Mouse (Mus musculus) hindbrain, embryonic 11.5 days (tissue): Measurements from ENCODE around the gene Abr. TPM values are rescaled to one million over a fixed set of nuclear protein-coding genes. Genes with fewer than 3 reads are reported as not detected.

Experiments used
- ATAC-seq: fragments of 200-750 bp; cut with Nextera tagmentation; 2 replicates; pipeline ENCODE4 v1.8.0; 2017; ENCODE audit warnings: mild to moderate bottlenecking, moderate TSS enrichment, moderate library complexity; ENCODE audit not compliant: low FRiP score
- DNase-seq: peaks from one replicate; pipeline ENCODE4 v3.0.0-alpha.2; 2015; ENCODE audit warnings: low spot score
- H3K27ac ChIP-seq: fragments of 300-500 bp; sonication (generic); 2 replicates; pipeline ENCODE4 v1.5.1; 2014; ENCODE audit warnings: mild to moderate bottlenecking, low read depth, low read length
- H3K27me3 ChIP-seq: fragments of 300-500 bp; sonication (generic); 2 replicates; pipeline ENCODE4 v1.6.1; 2014; ENCODE audit warnings: mild to moderate bottlenecking, low read length, moderate library complexity, mixed read lengths; ENCODE audit not compliant: control insufficient read depth, insufficient read depth
- H3K36me3 ChIP-seq: fragments of 300-500 bp; sonication (generic); 2 replicates; pipeline ENCODE4 v1.6.1; 2014; ENCODE audit warnings: mild to moderate bottlenecking, low read length, moderate library complexity, mixed read lengths; ENCODE audit not compliant: control insufficient read depth, insufficient read depth
- H3K4me1 ChIP-seq: fragments of 300-500 bp; sonication (generic); replicated peaks from 2 replicates; pipeline ENCODE4 v1.6.1; 2014; ENCODE audit warnings: low read length, mixed read lengths; ENCODE audit not compliant: control insufficient read depth, insufficient read depth
- H3K4me2 ChIP-seq: fragments of 300-500 bp; sonication (generic); replicated peaks from 2 replicates; pipeline ENCODE4 v1.6.1; 2014; ENCODE audit warnings: mild to moderate bottlenecking, low read depth, low read length
- H3K4me3 ChIP-seq: fragments of 300-500 bp; sonication (generic); 2 replicates; pipeline ENCODE4 v1.5.1; 2014; ENCODE audit warnings: low read depth, low read length
- H3K9ac ChIP-seq: fragments of 300-500 bp; sonication (generic); 2 replicates; pipeline ENCODE4 v1.6.1; 2014; ENCODE audit warnings: low read depth, low read length
- H3K9me3 ChIP-seq: fragments of 300-500 bp; sonication (generic); 2 replicates; pipeline ENCODE4 v1.6.1; 2016; ENCODE audit warnings: low read length; ENCODE audit not compliant: control insufficient read depth
- WGBS: fragments of 180-500 bp; shearing (Covaris S2); extraction: QIAGEN DNeasy Blood & Tissue Kit; methylation state at CpG from one replicate; pipeline ENCODE4 v1.1.7; 2014; 5-methylcytosine and 5-hydroxymethylcytosine counted together
- polyA plus RNA-seq: library from polyadenylated mRNA; unstranded; fragments of >200 nt; fragmentation: Nextera tagmentation; extraction: Ambion mirVana; gene quantifications from 2 replicates; pipeline ENCODE4 v1.2.1, GENCODE M21; 2014

The Abr gene
- polyA plus RNA-seq, 1 experiment from 2014 or later = 35.8 TPM

DNA sequence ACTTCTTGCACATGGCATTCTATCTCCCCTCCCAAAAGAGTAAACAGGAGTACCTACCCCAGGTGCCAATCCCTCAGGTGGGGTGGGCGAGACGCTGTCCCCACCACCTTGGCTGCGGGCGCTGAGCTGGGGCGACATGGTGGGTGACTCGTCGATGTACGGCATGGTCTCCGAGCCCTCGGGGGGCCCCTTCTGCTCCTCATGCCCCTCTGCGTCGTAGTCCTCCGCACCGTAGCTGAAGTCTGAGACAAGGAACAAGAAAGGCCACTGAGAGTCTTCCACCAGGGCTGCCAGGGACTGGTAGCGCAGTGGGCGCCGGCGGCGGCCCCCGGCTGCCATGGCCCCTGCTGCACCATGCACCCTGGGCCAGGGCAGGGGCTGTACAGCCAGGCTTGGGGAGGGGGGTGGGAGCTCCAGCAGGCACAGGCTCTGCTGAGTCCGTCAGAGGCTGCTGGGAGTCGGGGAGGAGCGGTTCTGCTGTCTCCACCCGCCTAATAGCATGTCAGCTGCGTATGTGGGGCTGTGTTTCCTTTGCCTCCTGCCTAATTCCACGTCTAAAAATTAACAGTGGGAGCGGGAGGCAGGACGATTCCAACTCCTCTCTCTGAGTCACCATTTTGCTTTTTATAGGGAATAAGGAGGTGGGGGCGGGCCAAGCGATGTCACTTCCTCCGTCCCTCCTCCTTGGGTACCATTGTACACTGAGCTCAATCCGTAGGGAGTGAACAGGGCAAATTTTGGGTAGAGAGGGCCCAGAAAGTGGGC is 113.1 kb downstream of the Abr start:
- H3K4me2 ChIP-seq = no peak overlapping the region
- H3K4me1 ChIP-seq = peaks cover 5% of the 10 kb centered on the region; the same call in 1 of the 2 replicates
- H3K9me3 ChIP-seq = no peaks in the 10 kb centered on the region
- no peaks in the 10 kb centered on the region for H3K27me3 ChIP-seq
- ATAC-seq (no peak), DNase-seq (no peak)
- no peak overlapping the region for H3K27ac ChIP-seq
- no peaks in the 10 kb centered on the region for H3K36me3 ChIP-seq
- no peak overlapping the region for H3K4me3 ChIP-seq
- no peak overlapping the region for H3K9ac ChIP-seq
- WGBS = 93% methylated on average over 28 of the region's 32 CpGs

DNA sequence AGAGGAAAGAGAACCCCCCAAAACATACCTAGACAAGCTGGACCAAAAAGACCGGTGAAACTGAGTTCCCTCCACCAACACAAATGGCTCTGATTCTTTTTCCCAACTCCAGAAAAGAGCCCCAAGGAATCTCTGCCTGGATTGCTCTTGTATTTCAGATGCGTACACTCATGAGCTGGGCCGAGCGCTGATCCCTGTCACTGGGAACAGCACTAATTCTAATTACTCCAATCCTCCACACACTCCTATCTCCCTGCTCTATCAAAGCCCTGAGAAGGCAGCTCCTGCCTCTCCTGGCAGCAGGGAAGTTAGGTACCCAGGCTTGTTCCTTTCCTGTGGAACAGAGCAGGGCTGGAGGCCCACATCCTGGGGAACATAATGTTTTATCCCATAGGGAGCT is 114.0 kb downstream of the Abr start:
- no peak for DNase-seq
- no peaks in the 10 kb centered on the region for H3K27me3 ChIP-seq
- 79% methylated on average over 4 of the region's 4 CpGs for WGBS
- H3K4me2 ChIP-seq = no peak overlapping the region
- H3K27ac ChIP-seq = 0 out of 2 replicates have a peak overlapping the region, but pooled peaks have one; percentile 27
- H3K36me3 ChIP-seq = no peaks in the 10 kb centered on the region
- no peak for ATAC-seq
- H3K4me3 ChIP-seq = no peak overlapping the region
- no peak overlapping the region for H3K9ac ChIP-seq
- H3K4me1 ChIP-seq = peaks cover 5% of the 10 kb centered on the region; the same call in 1 of the 2 replicates
- H3K9me3 ChIP-seq = no peaks in the 10 kb centered on the region

DNA sequence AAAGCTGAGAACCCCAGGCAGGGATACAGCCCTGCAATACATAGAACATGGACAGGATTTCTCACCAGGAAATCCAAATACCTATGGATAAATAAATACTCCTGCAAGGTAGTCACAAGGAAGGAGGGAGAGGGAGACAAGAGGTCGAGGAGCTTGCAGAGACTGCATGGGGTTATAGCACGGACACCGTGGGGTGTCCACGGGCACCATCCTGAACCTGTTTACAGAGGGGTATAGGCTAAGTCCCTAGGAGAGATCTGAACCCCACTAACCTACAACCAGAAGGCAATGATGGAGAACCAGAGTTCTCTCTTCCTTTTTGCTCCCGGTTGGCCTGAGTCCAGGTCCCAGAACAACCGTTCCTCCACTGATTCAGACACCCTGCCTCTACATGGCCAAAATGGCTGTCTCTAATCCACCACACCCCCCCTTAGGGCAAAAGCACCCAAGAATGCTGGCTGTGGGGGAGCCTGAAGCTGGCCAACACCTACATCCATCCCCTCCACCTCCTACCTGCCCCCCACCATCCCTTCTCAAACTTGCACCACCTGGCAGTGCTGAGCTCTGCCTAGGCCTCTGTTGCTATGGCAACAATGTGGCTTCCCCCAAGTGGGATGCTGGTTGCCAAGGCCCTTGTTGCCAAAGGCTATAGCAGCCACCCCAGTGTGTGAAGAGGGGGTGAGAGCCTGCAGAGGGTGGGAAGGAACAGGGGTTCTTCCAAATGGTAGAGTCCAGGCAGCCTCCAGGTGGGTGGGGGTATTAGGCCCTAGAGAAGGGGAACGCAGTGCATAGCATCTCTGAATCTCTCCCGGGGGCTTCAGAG is 114.6 kb downstream of the Abr start:
- WGBS = 86% methylated on average over 8 of the region's 8 CpGs
- Histone ChIP-seq H3K27me3 (no peaks in the 10 kb centered on the region), H3K27ac (peak overlapping the region; percentile 44; the same call in 1 of the 2 replicates), H3K4me2 (no peak overlapping the region), H3K36me3 (no peaks in the 10 kb centered on the region), H3K9ac (no peak overlapping the region), H3K4me1 (peaks cover 5% of the 10 kb centered on the region; the same call in 1 of the 2 replicates), H3K9me3 (no peaks in the 10 kb centered on the region), H3K4me3 (no peak overlapping the region)
- DNase-seq (peak; percentile 45), ATAC-seq (peak; percentile 63; the same call in 1 of the 2 replicates)

DNA sequence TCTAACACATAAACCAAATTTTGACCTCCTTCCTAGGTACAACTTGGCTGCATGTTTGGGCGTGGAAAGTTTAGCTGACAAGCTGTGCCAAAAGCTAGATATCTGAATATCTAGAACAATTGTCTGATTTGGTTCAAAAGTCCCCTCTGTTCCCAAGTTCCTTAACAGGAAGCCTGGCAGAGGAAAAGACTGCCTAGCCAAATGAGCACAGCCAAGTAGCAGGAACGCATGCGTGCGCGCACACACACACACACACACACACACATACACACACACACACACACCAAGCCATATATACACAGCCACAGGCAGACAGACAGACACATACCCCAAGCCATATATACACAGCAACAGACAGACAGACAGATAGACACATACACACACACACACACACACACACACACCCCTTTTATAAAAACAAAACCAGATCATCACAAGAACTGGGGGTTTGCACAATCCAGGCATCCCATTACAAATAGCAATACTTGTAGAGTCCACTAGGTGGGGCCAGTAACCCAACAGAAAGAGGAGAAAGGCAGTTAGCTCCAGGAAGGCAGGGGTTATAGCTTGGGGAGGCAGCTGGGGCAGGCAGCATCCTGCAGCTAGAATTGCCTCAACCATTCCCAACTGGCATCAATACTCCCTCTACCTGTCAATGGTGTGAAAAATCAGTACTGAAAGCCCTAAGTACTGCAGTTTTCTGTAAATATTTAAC is 115.4 kb downstream of the Abr start:
- no peak overlapping the region for H3K4me3 ChIP-seq
- no peak overlapping the region for H3K4me2 ChIP-seq
- peak overlapping the region; percentile 44; the same call in 1 of the 2 replicates for H3K27ac ChIP-seq
- ATAC-seq (0 out of 2 replicates have a peak, but pooled peaks have one; percentile 40), DNase-seq (peak; percentile 80)
- H3K4me1 ChIP-seq = peaks cover 5% of the 10 kb centered on the region; the same call in 1 of the 2 replicates
- no peak overlapping the region for H3K9ac ChIP-seq
- H3K27me3 ChIP-seq = no peaks in the 10 kb centered on the region
- WGBS = 91% methylated on average over 5 of the region's 5 CpGs
- H3K9me3 ChIP-seq = no peaks in the 10 kb centered on the region
- H3K36me3 ChIP-seq = no peaks in the 10 kb centered on the region

DNA sequence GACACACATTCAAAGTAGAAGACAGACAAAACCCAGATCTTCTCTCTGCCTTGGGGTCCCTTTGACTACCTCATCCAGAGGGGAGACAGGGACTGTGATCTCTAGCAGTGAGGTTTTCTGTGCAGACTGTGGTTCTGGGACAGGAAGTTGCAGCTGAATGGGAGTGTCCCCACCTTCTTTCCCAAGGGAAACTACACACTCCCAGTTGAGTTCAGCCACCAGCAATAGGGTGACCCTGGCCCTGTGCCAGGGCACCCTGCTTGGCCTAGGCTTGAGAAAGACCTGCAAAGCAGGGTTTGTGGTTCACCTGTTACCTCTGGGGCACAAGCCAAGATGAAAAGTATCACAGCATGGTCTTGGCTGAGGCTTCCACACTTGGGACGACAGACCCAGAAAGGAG is 117.0 kb downstream of the Abr start:
- DNase-seq = no peak
- Histone ChIP-seq H3K4me1 (0 out of 2 replicates have a peak, but pooled peaks cover 5% of the 10 kb centered on the region), H3K9me3 (no peaks in the 10 kb centered on the region), H3K9ac (no peak overlapping the region), H3K27ac (no peak overlapping the region), H3K4me3 (no peak overlapping the region), H3K36me3 (no peaks in the 10 kb centered on the region), H3K4me2 (no peak overlapping the region), H3K27me3 (no peaks in the 10 kb centered on the region)
- no peak for ATAC-seq
- 88% methylated on average over 1 of the region's 1 CpGs for WGBS

DNA sequence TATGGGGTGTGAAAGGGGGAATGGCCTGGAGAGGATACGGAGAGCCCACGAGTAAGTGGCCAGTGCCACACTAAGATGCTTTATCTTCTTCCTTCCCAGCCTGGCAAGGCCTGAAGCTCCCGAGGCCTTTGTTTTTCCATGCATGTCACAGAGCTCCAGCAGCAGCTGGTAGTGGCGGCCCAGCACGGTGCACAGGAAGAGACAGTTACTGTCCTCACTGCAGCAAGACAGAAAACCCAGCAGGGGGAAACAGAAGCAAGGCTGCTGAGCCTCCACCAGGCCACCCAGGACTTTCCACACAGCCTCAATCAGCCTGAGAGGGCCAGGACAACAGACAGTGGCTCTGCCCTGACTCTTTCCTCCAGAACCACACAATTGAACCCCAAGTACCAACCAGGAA is 118.1 kb downstream of the Abr start:
- Histone ChIP-seq H3K4me1 (0 out of 2 replicates have a peak, but pooled peaks cover 5% of the 10 kb centered on the region), H3K27ac (no peak overlapping the region), H3K27me3 (no peaks in the 10 kb centered on the region), H3K4me2 (no peak overlapping the region), H3K9me3 (no peaks in the 10 kb centered on the region), H3K36me3 (no peaks in the 10 kb centered on the region), H3K9ac (no peak overlapping the region), H3K4me3 (no peak overlapping the region)
- WGBS = 56% methylated on average over 5 of the region's 5 CpGs
- no peak for DNase-seq
- no peak for ATAC-seq

DNA sequence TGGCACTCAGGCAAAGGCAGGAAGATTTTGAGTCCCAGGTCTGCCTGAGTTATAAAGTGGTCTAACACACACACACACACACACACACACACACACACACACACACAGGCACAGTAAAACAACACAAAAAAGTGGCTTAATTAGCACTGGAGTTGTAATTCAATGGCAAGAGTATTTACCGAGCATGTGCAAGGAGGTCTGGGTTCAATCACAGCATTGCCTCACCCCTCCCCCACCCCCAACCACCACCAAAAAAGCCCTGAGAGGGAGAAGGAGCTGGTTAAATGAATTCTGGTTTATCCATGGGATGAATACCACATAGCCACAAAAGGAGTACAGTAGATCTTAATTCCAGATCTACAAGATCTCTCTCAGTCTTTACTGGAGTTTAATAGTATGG is 122.1 kb downstream of the Abr start:
- H3K27ac ChIP-seq = no peak overlapping the region
- no peak overlapping the region for H3K9ac ChIP-seq
- no peaks in the 10 kb centered on the region for H3K27me3 ChIP-seq
- no peak overlapping the region for H3K4me2 ChIP-seq
- H3K9me3 ChIP-seq = no peaks in the 10 kb centered on the region
- no peak overlapping the region for H3K4me3 ChIP-seq
- WGBS = 23% methylated on average over 1 of the region's 1 CpGs
- no peaks in the 10 kb centered on the region for H3K4me1 ChIP-seq
- no peak for ATAC-seq
- DNase-seq = no peak
- no peaks in the 10 kb centered on the region for H3K36me3 ChIP-seq

DNA sequence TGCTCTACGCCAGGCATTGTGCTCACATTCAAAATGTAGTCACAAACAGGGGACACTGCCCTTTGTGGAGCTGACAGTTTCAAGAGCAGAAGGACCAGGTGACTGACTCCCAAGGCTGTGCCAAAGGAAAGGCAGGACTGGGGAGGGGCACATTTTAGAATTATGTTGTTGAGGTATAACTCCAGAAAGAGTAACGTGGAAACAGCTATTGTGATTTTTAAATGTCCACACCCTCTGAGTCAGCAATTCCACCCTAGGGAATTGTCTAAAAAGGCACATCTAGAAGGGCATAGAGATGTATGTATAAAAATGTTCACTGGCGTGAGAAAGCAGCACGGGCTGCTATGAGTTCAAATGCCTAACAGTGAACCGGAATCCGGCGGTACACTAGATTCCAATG is 122.5 kb downstream of the Abr start:
- Histone ChIP-seq H3K9ac (no peak overlapping the region), H3K27ac (no peak overlapping the region), H3K4me3 (no peak overlapping the region), H3K36me3 (no peaks in the 10 kb centered on the region), H3K4me1 (no peaks in the 10 kb centered on the region), H3K27me3 (no peaks in the 10 kb centered on the region), H3K9me3 (no peaks in the 10 kb centered on the region), H3K4me2 (no peak overlapping the region)
- DNase-seq (no peak), ATAC-seq (no peak)
- WGBS = 91% methylated on average over 7 of the region's 7 CpGs
